Mouse (Mus musculus) neural tube, embryonic 12.5 days (tissue): ENCODE data around the gene Cldn7. TPM values are rescaled to one million over a fixed set of nuclear protein-coding genes. Genes with fewer than 3 reads are reported as not detected.
A peak's percentile ranks its signal among the peaks of the same experiment; 100 is the strongest.

Source experiments
- ATAC-seq: fragments of 200-750 bp; cut with Nextera tagmentation; 2 replicates; pipeline ENCODE4 v1.8.0; 2017; ENCODE audit warnings: low read depth, mild to moderate bottlenecking, moderate TSS enrichment, moderate library complexity; ENCODE audit not compliant: low FRiP score
- H3K27ac ChIP-seq: fragments of 300-500 bp; sonication (generic); 2 replicates; pipeline ENCODE4 v1.5.1; 2016
- H3K27me3 ChIP-seq: fragments of 300-500 bp; sonication (generic); replicated peaks from 2 replicates; pipeline ENCODE4 v1.6.1; 2016; ENCODE audit warnings: mild to moderate bottlenecking
- H3K36me3 ChIP-seq: fragments of 300-500 bp; sonication (generic); 2 replicates; pipeline ENCODE4 v1.6.1; 2016; ENCODE audit warnings: mild to moderate bottlenecking
- H3K4me1 ChIP-seq: fragments of 300-500 bp; sonication (generic); 2 replicates; pipeline ENCODE4 v1.6.1; 2016
- H3K4me2 ChIP-seq: fragments of 300-500 bp; sonication (generic); replicated peaks from 2 replicates; pipeline ENCODE4 v1.6.1; 2016; ENCODE audit warnings: mild to moderate bottlenecking
- H3K4me3 ChIP-seq: fragments of 300-500 bp; sonication (generic); 2 replicates; pipeline ENCODE4 v1.5.1; 2016
- H3K9ac ChIP-seq: fragments of 300-500 bp; sonication (generic); 2 replicates; pipeline ENCODE4 v1.6.1; 2016; ENCODE audit warnings: mild to moderate bottlenecking
- H3K9me3 ChIP-seq: fragments of 300-500 bp; sonication (generic); 2 replicates; pipeline ENCODE4 v1.6.1; 2016; ENCODE audit warnings: mild to moderate bottlenecking
- WGBS: fragments of 180-500 bp; shearing (Covaris S2); methylation state at CpG from one replicate; pipeline ENCODE4 v1.1.7; 2016; 5-methylcytosine and 5-hydroxymethylcytosine counted together
- polyA plus RNA-seq: library from polyadenylated mRNA; unstranded; fragments of >200 nt; fragmentation: Nextera tagmentation; extraction: Ambion mirVana; gene quantifications from 2 replicates; pipeline ENCODE4 v1.2.1, GENCODE M21; 2016

Cldn7 gene
- polyA plus RNA-seq, 1 experiment from 2014 or later, result 2.1 TPM

DNA sequence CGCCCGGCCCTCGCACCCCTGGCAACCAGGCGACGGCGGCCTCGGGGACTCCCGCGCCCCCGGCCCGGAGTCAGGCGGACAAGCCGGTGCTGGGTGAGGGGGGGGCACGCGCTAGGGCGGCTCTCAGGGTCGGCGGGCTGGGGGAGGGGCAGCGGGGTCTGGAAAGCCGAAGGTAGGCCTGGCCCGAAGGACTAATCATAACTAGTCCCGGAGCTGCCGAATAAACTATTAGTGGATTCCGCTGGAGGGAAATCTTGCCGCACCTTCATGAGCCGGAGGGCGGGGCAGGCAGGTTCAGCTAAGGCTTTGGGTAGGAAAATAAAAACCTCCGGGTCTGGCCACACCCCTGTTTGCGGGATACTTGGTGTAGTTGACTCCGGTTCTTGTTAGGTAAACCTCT is 28.4 kb upstream of the Cldn7 start:
- 1% methylated on average over 30 of the region's 30 CpGs for WGBS
- Histone ChIP-seq H3K4me2 (peak overlapping the region; percentile 100), H3K9ac (peak overlapping the region; percentile 64), H3K36me3 (no peaks in the 10 kb centered on the region), H3K4me3 (peak overlapping the region; percentile 56), H3K9me3 (no peaks in the 10 kb centered on the region), H3K4me1 (peaks cover 23% of the 10 kb centered on the region), H3K27me3 (peaks cover 41% of the 10 kb centered on the region), H3K27ac (no peak overlapping the region)
- ATAC-seq, result peak; percentile 13; the same call in 1 of the 2 replicates

DNA sequence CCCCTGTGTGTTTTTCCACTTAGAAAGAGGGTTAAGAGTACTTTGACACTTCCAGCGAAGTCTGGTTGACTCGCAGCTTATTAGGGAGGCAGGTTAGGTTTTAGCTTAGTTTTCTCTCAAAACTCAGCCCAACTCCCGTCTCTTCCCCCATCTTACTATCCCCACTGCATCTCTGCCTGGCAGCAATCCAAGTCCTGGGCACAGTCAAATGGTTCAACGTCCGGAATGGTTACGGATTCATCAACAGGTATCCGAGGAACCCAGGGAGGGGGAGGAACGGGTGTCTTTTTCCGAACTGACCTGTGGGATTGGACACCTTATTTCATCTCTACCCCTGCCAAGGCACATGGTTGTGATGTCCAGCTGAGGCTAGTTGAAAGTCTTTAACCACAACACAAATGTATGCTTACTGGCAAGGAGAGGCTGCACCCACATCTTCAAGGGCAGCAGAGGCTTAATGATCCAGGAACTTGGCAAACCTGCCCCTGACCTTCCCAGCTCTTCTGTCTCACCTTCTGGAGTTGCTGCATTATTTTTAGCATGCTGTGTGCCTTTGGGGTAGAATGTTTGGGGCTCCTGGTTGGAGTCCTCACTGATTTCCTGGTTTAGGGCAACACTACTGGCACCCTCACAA is 27.7 kb upstream of the Cldn7 start:
- peaks cover 23% of the 10 kb centered on the region for H3K4me1 ChIP-seq
- H3K27ac ChIP-seq, result no peak overlapping the region
- peaks cover 41% of the 10 kb centered on the region for H3K27me3 ChIP-seq
- H3K4me3 ChIP-seq, result no peak overlapping the region
- H3K4me2 ChIP-seq, result peak overlapping the region; percentile 100
- H3K9me3 ChIP-seq, result no peaks in the 10 kb centered on the region
- no peak overlapping the region for H3K9ac ChIP-seq
- ATAC-seq, result no peak
- H3K36me3 ChIP-seq, result no peaks in the 10 kb centered on the region
- 50% methylated on average over 9 of the region's 9 CpGs for WGBS

- ATAC-seq, result no peak
- H3K4me1 ChIP-seq, result peaks cover 23% of the 10 kb centered on the region
- H3K4me2 ChIP-seq, result peak overlapping the region; percentile 100; the same call in 1 of the 2 replicates
- no peak overlapping the region for H3K9ac ChIP-seq
- peaks cover 41% of the 10 kb centered on the region for H3K27me3 ChIP-seq
- no peak overlapping the region for H3K27ac ChIP-seq
- 45% methylated on average over 4 of the region's 4 CpGs for WGBS
- no peaks in the 10 kb centered on the region for H3K36me3 ChIP-seq
- no peaks in the 10 kb centered on the region for H3K9me3 ChIP-seq
- H3K4me3 ChIP-seq, result no peak overlapping the region
Observed at GRCm38 (mm10) chr11:69937385-69937784, 27.2 kb upstream of the Cldn7 start.

GRCm38 (mm10) chr11:69937834-69938233 is 26.7 kb upstream of the Cldn7 start:
- 69% methylated on average over 5 of the region's 5 CpGs for WGBS
- no peaks in the 10 kb centered on the region for H3K36me3 ChIP-seq
- peaks cover 41% of the 10 kb centered on the region for H3K27me3 ChIP-seq
- no peaks in the 10 kb centered on the region for H3K9me3 ChIP-seq
- no peak overlapping the region for H3K4me3 ChIP-seq
- H3K4me2 ChIP-seq, result peak overlapping the region; percentile 100; the same call in 1 of the 2 replicates
- no peak for ATAC-seq
- no peak overlapping the region for H3K27ac ChIP-seq
- peaks cover 23% of the 10 kb centered on the region for H3K4me1 ChIP-seq
- no peak overlapping the region for H3K9ac ChIP-seq

- Histone ChIP-seq H3K9me3 (no peaks in the 10 kb centered on the region), H3K4me1 (peaks cover 23% of the 10 kb centered on the region), H3K4me3 (no peak overlapping the region), H3K4me2 (no peak overlapping the region), H3K9ac (no peak overlapping the region), H3K27ac (no peak overlapping the region), H3K27me3 (peaks cover 41% of the 10 kb centered on the region), H3K36me3 (no peaks in the 10 kb centered on the region)
- 27% methylated on average over 9 of the region's 9 CpGs for WGBS
- ATAC-seq, result no peak
Observed at GRCm38 (mm10) chr11:69938401-69938979, 26.1 kb upstream of the Cldn7 start.

DNA sequence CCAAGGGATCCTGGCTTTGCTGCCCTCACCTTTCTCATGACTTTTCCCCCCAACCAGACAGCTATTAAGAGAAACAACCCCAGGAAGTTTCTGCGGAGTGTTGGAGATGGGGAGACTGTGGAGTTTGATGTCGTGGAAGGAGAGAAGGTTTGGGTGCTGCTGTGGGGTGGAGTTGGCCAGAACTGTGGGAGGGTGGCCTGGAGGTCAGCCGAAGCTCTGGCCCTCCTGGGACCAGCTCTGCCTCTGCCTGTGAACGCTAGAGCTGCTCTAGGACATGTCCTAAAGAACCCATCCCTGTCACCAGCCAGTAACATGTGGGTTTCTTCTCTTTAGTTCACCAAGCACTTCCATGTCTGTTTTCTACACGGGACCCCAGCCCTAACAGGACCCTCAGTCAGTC is 25.4 kb upstream of the Cldn7 start:
- no peak for ATAC-seq

GRCm38 (mm10) chr11:69939731-69940130 is 24.8 kb upstream of the Cldn7 start:
- Histone ChIP-seq H3K27me3 (peaks cover 41% of the 10 kb centered on the region), H3K36me3 (peaks cover 7% of the 10 kb centered on the region; the same call in 1 of the 2 replicates), H3K9ac (no peak overlapping the region), H3K4me1 (peaks cover 19% of the 10 kb centered on the region), H3K4me3 (no peak overlapping the region), H3K9me3 (no peaks in the 10 kb centered on the region), H3K27ac (no peak overlapping the region), H3K4me2 (no peak overlapping the region)
- 93% methylated on average over 17 of the region's 17 CpGs for whole genome bisulfite sequencing
- no peak for ATAC-seq

More for the DNA sequence above, 25.4 kb upstream of the Cldn7 start:
- no peak overlapping the region for H3K9ac ChIP-seq
- peaks cover 2% of the 10 kb centered on the region; the same call in 1 of the 2 replicates for H3K36me3 ChIP-seq
- H3K9me3 ChIP-seq, result no peaks in the 10 kb centered on the region
- no peak overlapping the region for H3K4me3 ChIP-seq
- no peak overlapping the region for H3K27ac ChIP-seq
- H3K4me1 ChIP-seq, result peaks cover 21% of the 10 kb centered on the region
- no peak overlapping the region for H3K4me2 ChIP-seq
- peaks cover 41% of the 10 kb centered on the region for H3K27me3 ChIP-seq
- 75% methylated on average over 5 of the region's 5 CpGs for WGBS

DNA sequence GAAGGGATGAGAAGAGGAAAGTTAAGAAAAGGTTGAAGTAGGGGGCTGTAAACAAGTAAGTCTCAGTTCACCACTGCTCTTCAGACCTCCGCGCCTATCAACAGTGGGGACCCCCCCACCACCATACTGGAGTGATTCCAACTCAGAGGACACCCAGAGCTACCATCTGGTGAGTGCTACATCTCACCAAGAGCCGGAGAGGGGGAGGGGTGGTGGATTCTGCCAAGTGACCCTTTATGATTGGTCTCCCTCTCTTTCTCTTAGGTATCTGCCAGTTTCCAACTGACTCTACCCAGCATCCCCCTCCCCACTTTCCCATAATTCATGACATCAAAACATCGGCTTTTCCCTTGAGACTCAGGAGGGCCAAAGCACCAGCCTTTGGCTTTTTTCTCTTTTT is 23.6 kb upstream of the Cldn7 start:
- no peak overlapping the region for H3K9ac ChIP-seq
- peaks cover 11% of the 10 kb centered on the region for H3K4me1 ChIP-seq
- no peaks in the 10 kb centered on the region for H3K9me3 ChIP-seq
- no peak overlapping the region for H3K27ac ChIP-seq
- no peak overlapping the region for H3K4me3 ChIP-seq
- H3K36me3 ChIP-seq, result peaks cover 13% of the 10 kb centered on the region; the same call in 1 of the 2 replicates
- ATAC-seq, result no peak
- no peak overlapping the region for H3K4me2 ChIP-seq
- WGBS, result 70% methylated on average over 4 of the region's 4 CpGs
- H3K27me3 ChIP-seq, result peaks cover 33% of the 10 kb centered on the region

DNA sequence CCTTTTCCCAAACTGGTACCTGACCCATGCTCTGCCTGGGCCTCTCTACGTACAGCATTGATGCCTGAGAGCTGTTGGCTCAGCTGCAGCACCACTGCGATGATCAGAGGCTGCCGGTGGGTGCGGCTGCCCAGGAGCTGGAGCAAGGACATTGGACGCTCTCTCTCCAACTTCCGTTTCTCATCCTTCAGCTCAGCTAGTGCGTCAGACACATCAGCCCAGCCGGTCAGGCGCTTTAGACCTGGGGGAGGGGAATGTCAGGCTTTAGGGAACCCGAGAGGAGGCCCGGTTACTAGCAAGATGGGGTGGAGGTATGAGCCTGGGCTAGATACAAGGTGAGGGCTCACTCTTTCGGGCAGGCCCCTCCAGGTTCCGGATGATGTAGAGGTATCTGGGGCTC is 19.4 kb upstream of the Cldn7 start:
- H3K27ac ChIP-seq, result no peak overlapping the region
- H3K27me3 ChIP-seq, result no peaks in the 10 kb centered on the region
- peaks cover 13% of the 10 kb centered on the region; the same call in 1 of the 2 replicates for H3K36me3 ChIP-seq
- no peak overlapping the region for H3K4me2 ChIP-seq
- H3K9me3 ChIP-seq, result no peaks in the 10 kb centered on the region
- no peak overlapping the region for H3K9ac ChIP-seq
- no peak for ATAC-seq
- H3K4me3 ChIP-seq, result no peak overlapping the region
- 87% methylated on average over 13 of the region's 13 CpGs for WGBS
- peaks cover 9% of the 10 kb centered on the region for H3K4me1 ChIP-seq

GRCm38 (mm10) chr11:69945997-69946891 is 18.3 kb upstream of the Cldn7 start:
- Histone ChIP-seq H3K27me3 (0 out of 2 replicates have a peak, but pooled peaks cover 3% of the 10 kb centered on the region), H3K9me3 (no peaks in the 10 kb centered on the region), H3K4me1 (peaks cover 9% of the 10 kb centered on the region), H3K36me3 (peaks cover 13% of the 10 kb centered on the region; the same call in 1 of the 2 replicates), H3K4me3 (no peak overlapping the region), H3K9ac (no peak overlapping the region), H3K27ac (no peak overlapping the region), H3K4me2 (peak overlapping the region; percentile 62; the same call in 1 of the 2 replicates)
- no peak for ATAC-seq
- WGBS, result 92% methylated on average over 18 of the region's 18 CpGs

GRCm38 (mm10) chr11:69947337-69948065 is 17.1 kb upstream of the Cldn7 start:
- Histone ChIP-seq H3K27me3 (0 out of 2 replicates have a peak, but pooled peaks cover 5% of the 10 kb centered on the region), H3K4me2 (peak overlapping the region; percentile 62), H3K4me1 (peaks cover 9% of the 10 kb centered on the region), H3K9me3 (no peaks in the 10 kb centered on the region), H3K36me3 (peaks cover 13% of the 10 kb centered on the region; the same call in 1 of the 2 replicates), H3K4me3 (peak overlapping the region; percentile 41), H3K27ac (peak overlapping the region; percentile 42; the same call in 1 of the 2 replicates), H3K9ac (peak overlapping the region; percentile 55)
- ATAC-seq, result peak; percentile 45
- WGBS, result 3% methylated on average over 29 of the region's 29 CpGs
